Mouse (Mus musculus): Measurements from ENCODE around the gene Farp2.
A peak's percentile ranks its signal among the peaks of the same experiment; 100 is the strongest.

Gene Farp2

GRCm38 (mm10) chr1:93563649-93564048 is 51.8 kb downstream of the Farp2 start:
- no peak for DNase-seq

DNA sequence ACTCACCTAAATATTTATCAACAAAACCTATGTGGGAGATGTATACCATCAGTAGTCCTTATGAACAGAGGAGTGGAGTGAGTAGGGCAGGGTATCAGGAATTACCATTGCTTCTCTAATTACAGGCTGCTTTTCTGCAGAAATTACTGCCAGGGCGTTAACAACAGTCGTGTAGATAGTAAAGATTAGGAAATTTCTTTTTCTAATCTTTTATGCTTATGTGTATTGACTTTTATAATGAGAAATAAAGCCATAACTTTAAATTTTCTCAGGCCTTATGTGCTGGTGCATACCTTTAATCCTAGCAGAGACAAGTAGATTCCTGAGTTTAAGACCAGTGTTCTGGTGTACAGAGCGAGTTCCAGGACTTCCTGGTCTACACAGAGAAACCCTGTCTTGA is 52.9 kb downstream of the Farp2 start:
- no peak for DNase-seq

GRCm38 (mm10) chr1:93567013-93567412 is 55.1 kb downstream of the Farp2 start:
- no peak for DNase-seq

DNA sequence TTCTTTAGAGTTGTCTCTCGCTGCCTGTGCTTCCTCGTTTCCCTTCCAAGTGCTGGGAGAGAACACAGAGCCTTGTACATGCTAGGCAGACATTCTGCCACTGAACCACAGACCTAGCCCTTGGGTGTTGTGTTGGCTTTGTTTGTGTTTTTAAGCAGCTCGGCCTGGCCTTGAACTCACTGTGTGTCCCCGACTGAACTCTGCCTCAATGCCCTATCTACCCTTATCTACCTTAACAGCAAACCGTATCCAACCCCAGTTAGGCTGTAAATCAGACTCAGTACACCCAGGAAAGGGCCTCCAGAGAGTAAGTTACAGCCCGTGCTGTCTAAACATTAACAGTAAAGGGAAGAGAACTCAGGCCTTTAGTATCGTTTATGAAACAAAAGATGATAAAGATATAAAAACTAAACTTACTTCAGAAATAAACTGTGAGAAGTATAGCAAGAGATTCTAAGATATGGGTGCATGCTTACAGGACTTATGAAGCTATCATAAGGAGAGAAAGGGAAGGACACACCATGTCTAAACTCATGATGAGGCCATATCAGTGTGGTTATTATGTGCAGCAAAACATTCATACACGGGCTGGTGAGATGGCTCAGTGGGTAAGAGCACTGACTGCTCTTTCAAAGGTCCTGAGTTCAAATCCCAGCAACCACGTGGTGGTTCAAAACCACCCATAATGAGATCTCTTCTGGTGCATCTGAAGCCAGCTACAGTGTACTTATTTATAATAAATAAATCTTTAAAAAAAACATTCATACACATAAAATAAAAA is 56.0 kb downstream of the Farp2 start:
- DNase-seq = no peak

GRCm38 (mm10) chr1:93577066-93577465 is 65.2 kb downstream of the Farp2 start:
- no peak for DNase-seq

- no peak for DNase-seq
These were observed 66.0 kb downstream of the Farp2 start for GRCm38 (mm10) chr1:93577861-93578260.

DNA sequence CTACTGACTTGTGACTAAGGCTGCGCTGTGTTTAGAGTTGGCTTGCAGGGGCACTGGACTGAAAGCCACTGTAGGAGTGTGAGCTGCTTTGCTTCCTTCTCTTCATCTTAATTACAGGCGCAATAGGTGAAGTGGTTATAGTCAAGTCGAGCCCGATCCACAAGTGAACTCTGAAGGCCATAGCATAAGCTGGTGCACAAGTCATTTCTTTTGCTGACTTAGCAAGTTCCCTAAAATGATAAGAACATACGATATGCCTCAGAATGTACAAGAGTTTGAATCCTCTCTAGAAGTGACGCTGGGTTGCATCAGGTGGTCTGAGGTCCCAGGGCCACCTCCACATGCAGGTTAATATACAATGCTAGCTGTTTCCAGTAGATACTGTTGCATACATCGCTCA is 69.7 kb downstream of the Farp2 start:
- no peak for DNase-seq

DNA sequence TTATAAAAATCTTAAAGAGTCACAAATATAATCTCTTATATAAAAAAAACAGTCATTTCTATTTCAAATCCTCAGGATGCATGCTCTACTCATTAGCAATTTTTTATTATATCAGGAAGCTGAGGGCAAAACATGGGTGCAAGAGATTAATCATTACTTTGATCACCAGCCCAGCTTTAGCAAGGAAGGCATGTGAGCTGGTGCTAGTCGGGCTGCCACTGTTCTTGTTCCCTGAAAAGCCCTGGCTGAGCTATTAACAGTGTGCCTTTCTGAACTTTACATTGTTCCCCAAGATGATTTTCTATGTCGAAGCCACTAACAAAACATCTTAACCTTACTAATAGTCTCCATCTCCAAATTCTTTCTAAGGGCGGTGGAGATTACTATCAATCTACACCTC is 76.5 kb downstream of the Farp2 start:
- DNase-seq = peak; percentile 23

- DNase-seq = no peak
These were observed 82.1 kb downstream of the Farp2 start for GRCm38 (mm10) chr1:93593960-93594359.

- DNase-seq = no peak
These were observed 84.0 kb downstream of the Farp2 start for GRCm38 (mm10) chr1:93595916-93596315.

GRCm38 (mm10) chr1:93602911-93603310 is 91.0 kb downstream of the Farp2 start:
- DNase-seq = no peak

- no peak for DNase-seq
These were observed 92.0 kb downstream of the Farp2 start for GRCm38 (mm10) chr1:93603921-93604320.

DNA sequence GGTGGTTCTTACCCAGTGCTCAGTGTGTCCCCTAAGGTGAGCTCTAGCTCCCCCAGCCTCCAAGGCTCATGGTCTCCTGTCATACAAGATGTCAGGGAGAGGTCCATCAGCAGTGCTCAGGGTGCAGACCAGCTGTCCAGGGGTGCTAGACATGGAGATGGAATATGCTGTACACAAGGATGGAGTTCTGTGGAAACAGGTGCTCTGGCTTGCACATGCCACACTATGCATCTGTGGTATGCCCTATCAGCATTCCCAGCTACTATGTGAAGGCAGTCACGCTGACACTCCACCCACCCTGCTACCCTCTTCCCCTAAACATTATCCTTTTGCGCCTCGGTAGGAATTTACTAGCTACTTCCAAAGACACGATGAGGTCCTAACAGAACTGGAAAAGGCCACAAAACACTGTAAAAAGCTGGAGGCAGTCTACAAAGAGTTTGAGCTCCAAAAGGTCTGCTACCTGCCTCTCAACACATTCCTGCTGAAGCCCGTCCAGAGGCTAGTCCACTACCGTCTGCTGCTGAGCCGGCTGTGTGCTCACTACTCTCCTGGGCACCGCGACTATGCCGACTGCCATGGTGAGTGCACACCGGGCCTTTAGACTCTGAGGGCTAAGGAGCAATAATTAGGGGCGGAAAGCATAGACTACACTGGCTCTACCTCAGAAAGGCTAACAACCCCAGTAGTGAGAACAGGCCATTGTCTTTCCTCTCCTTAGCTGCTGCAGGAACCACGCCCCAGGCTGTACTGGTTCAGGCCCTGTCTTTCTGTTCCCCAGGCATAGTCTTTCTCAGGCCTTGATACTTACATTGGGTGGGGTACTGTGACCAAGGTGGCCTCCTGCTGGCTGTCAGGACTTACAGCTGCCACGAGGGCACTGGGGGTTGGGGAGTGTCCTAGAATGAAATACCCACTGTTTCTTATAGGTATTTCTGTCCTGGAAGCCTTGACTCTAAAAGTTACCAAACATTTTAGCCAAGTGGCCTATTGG is 95.5 kb downstream of the Farp2 start:
- DNase-seq = no peak

- no peak for DNase-seq
These were observed 96.9 kb downstream of the Farp2 start for GRCm38 (mm10) chr1:93608696-93609245.

DNA sequence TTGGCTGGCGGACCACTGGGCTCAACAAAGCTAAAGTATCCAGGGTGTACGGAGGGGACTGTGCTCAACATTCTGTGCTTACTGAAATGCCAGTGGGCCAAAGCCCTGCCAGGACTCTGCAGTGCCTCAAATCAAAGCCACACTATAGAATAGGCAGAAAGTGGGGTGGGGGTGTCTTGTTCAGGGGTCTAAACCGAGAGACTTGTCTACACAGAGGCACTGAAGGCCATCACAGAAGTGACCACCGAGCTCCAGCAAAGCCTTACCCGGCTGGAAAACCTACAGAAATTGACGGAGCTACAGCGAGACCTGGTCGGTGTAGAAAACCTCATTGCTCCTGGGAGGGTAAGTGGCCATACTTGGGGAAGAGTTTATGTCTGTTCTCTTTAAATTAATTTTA is 97.9 kb downstream of the Farp2 start:
- no peak for DNase-seq

DNA sequence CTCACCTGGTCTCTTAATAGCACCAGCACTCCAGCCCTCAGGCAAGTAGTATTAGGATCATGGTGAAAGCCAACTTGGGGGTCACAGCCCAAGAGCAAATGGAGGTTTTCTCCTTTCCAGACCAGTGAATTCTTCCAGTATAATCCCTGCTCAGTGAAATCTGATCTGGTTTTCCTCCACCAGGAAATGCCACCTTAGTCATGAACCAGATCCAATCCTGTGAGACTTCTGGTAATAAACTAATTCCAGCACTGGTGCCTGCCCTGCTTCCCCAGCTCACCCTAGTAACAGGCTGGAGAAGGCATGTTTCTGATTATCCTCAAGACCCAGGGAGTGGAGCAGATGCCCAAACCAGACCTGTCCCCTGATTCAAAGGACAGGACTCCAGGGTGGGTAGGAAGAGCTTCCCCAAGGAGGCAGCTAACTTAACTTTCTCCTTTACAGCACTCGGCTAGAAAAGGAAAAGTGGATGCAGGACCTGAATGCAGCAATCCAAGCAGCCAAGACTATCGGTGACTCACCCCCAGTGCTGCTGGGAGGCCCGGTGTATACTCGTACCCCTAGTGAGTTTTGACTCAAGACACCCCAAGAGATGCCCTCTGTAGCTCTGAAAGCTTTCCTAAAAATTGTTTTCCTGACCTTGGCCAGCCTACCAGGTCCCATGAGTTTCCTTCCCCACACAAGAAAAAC is 106.3 kb downstream of the Farp2 start:
- DNase-seq = peak; percentile 49

GRCm38 (mm10) chr1:93618948-93619347 is 107.1 kb downstream of the Farp2 start:
- DNase-seq = no peak

GRCm38 (mm10) chr1:93624502-93624901 is 112.6 kb downstream of the Farp2 start:
- DNase-seq = no peak

DNA sequence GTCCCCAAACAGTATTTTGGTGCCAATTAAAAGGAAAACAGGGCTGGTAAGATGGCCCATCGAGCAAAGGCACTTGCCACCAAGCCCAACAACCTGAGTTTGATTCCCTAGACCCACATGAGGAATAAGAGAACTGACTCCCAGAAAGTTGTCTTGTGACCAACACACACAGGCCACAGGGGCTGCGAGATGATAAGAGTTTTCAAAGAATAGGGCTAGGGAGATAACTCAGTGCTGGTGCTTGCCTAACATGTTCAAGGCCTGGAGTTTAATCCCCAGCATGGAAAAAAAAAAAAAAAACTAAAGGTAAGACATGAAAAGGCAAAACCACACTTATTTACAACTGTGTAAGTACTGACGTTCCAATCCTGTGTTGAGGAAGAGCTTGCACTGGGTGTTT is 118.9 kb downstream of the Farp2 start:
- DNase-seq = no peak

DNA sequence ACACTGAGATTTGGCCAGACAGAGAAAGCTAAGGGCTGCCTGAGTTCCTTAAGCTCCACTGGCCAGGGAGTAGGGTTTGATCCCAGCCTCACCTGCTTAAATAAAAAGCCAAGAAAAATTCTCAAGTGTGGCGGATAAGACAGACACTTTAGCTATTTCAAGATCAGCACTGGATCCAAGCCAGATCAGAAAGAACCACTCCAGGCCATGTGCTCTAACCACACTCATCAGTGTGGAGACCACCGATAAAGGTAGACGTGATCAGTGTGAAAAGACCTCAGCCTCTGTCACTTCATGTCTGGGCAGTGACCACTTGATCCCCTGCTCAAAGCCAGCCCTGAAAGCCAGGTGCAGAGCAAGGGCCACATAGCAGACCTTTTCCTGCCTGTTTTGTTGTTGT is 120.8 kb downstream of the Farp2 start:
- no peak for DNase-seq

DNA sequence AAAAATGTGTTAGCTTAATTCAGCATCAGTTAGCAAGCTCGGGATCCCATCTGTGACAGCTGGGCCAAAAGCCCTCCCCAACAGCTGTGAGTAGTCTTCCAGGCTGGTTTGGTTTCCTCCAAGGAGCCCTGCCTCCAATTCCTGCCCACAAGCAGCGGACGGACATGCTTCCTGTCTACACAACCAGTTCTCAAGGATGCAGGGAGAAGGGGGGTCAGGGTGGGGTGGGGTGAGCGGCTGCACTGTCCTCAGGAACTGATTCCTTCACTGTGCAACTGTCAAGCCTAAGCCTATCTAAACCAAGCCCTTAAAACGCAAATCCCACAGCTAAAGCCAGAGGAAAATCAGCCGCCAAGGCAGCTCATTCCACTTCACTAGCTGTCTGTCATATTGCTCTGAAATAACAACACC is 122.6 kb downstream of the Farp2 start:
- DNase-seq = peak; percentile 63

- DNase-seq = peak; percentile 69
These were observed 123.3 kb downstream of the Farp2 start for GRCm38 (mm10) chr1:93635091-93635579.
